Mouse (Mus musculus): ENCODE measurements around the gene Dnajc19. TPM values are rescaled to one million over a fixed set of nuclear protein-coding genes. Genes with fewer than 3 reads are reported as not detected.

Gene Dnajc19
- polyA plus RNA-seq, 1 experiment from 2014 or later, result 192 TPM

DNA sequence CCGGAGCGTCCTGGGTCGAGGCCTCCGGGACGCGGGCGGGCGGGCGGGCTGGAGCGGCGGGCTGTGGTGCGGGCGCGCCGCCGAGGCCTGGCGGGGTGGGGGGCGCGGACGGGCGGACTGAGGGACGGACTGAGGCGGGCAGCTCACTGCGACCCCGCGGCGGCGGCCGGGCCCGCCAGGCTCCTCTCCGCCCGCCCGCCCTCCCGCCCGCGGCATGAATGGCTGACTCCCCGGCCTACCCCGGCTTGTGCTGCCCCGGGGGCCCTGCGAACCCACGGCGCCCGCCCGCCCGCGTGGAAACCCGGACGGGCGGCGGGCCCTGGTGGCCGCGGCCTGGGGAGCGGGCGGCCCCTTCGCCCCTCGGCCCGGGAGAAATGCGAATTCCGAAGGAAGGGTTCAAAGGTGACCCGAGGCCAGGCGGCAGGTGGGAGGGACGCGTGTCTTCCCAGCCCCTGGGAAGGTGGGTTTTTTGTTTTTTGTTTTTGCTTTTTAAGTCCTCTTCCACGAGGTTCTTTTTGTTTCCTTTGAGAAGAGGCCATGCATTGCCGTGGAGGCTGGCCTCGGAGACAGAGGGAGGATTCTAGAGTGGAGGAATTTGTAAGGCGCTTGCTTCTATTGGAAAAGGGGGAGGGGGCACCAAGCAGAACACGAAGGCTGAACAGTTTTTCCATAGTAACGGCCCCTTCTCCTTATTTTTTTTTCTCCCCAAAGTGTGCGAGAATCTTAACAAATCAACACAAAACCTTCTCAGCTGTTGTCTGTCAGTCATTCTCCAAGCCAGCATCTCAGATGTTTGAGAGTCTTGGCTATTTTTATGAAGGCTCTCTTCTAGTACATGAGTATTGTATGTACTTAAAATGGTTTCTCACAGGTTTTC, 60.5 kb downstream of the Dnajc19 start:
- Histone ChIP-seq H3K27ac (peak overlapping the region; percentile 92), H3K4me3 (replicated peaks) (peak overlapping the region; percentile 87), H3K9ac (peak overlapping the region; percentile 97), H3K4me2 (replicated peaks) (peak overlapping the region; percentile 77), H3K4me1 (replicated peaks) (no peaks in the 10 kb centered on the region), H3K9me3 (no peaks in the 10 kb centered on the region), H3K27me3 (replicated peaks) (no peaks in the 10 kb centered on the region), H3K36me3 (no peaks in the 10 kb centered on the region)
- peak; percentile 54; the same call in 1 of the 2 replicates for ATAC-seq
- under 1% methylated on average over 67 of the region's 70 CpGs for WGBS

DNA sequence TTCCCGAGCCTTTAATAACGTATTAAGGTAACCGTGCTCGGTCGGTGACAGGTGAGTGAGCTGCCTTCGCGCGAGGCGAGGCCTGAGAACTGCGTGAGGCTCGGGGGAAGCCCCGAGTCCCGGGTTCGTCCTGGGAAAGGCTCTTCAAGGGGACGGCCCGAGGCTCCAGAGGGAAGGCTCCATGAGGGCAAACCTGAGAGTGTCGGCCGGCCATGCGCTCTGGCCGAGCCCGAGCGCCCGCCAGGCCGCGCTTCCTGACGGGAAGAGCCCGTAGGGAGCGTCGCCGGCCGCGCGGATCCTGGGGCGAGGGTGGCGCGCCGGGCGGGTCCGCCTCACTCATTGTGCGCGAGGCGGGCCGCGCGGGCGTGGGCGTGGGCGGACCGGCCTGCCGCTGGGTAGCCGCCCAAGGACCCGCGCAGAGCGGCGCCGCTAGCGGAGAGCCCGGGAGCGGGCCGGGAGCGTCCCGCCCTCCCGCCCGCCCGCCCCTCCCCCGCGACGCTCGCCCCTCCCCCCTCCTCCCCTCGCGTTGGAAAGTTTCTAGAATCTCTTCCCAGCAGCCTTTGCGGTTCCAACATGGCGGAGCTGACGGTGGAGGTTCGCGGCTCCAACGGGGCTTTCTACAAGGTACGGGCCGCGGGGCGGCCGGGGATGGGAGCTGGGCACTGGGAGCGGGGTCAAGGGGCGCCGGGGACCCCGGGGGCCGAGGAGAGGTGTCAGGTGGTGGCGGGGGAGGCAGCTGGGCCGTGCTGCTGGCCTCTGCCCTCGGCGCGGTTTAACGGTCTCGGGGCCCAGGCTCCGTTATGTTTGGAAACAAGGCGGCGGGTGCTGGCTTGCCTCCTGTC, 61.4 kb downstream of the Dnajc19 start, which contains the start of gene Fxr1:
Fxr1 (plus strand) TSS at position 404 of the 842 bp plus-strand sequence.
- Histone ChIP-seq H3K9ac (peak within 1 kb of the TSS; percentile 97), H3K4me3 (replicated peaks) (peak within 1 kb of the TSS; percentile 87), H3K4me1 (replicated peaks) (no peaks in the 10 kb centered on the region), H3K27me3 (replicated peaks) (no peaks in the 10 kb centered on the region), H3K4me2 (replicated peaks) (peak within 1 kb of the TSS; percentile 77), H3K27ac (peak within 1 kb of the TSS; percentile 92), H3K9me3 (no peaks in the 10 kb centered on the region), H3K36me3 (no peaks in the 10 kb centered on the region)
- peak; percentile 99 for ATAC-seq
- WGBS, result under 1% methylated on average over 78 of the region's 97 CpGs

DNA sequence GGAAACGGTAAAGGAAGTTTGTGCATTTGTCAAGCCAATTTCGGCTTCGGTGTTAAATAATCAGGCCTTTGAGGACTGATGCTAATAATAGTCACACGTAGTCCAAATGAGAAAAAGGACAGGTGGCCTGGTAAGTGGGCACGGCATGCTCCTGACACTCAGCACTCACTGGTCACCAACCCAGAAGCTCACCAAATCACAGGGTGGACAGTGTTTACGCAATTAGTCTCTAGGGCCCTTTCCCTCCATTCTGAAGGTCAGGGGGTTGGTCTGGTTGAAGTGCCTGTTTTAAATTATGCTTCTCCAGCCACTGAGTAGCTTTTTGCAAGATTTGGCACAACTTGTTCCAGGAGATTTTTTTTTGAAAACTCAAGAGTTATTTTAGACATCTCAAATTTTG, 72.9 kb downstream of the Dnajc19 start:
- WGBS, result 51% methylated on average over 6 of the region's 6 CpGs
- ATAC-seq, result 0 out of 2 replicates have a peak, but pooled peaks have one; percentile 41
- H3K9ac ChIP-seq, result no peak overlapping the region
- H3K4me3 ChIP-seq (replicated peaks), result no peak overlapping the region
- H3K27me3 ChIP-seq (replicated peaks), result no peaks in the 10 kb centered on the region
- no peak overlapping the region for H3K27ac ChIP-seq
- H3K4me2 ChIP-seq (replicated peaks), result no peak overlapping the region
- H3K9me3 ChIP-seq, result no peaks in the 10 kb centered on the region
- no peaks in the 10 kb centered on the region for H3K36me3 ChIP-seq
- no peaks in the 10 kb centered on the region for H3K4me1 ChIP-seq (replicated peaks)

DNA sequence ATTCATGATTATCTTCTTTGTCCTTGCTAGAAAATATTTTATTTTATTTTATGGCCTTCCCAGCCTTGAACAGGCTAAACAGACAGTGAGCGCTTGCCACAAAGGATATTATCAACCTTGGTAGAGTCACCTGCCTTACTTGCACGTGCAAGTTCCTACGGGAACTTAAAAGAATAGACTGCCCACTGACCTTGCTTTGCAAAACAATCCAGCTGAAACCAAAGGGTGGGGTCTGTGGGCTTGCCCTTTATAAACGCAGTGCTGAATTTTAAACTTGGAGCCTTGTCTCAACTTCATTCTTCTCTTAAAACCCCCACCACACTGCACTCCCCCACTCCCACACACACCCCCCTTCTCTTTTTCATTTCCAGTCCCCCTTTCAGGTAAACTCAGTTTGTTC, 73.5 kb downstream of the Dnajc19 start:
- Histone ChIP-seq H3K27me3 (replicated peaks) (no peaks in the 10 kb centered on the region), H3K4me3 (replicated peaks) (no peak overlapping the region), H3K9me3 (no peaks in the 10 kb centered on the region), H3K4me1 (replicated peaks) (no peaks in the 10 kb centered on the region), H3K4me2 (replicated peaks) (no peak overlapping the region), H3K27ac (no peak overlapping the region), H3K9ac (no peak overlapping the region), H3K36me3 (no peaks in the 10 kb centered on the region)
- ATAC-seq, result no peak
- WGBS, result 60% methylated on average over 4 of the region's 4 CpGs

DNA sequence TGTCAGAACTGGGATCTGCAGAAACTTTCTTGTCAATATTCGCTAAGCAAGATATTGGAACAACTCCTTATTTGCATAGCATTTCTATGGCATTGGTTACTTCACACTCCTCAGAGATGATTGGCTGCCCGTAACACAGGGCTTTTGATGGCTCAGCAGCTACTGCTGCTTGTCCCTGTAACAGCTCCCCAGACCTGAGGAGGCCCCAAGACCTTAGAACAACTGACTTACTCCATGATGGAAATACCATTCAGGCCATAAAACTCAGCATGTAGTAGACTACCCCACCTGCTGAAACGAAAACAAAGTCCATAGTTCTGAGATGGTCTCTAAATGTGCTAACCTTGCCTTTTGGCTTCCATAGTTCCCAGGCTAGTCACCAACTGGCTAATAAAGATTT, 74.3 kb downstream of the Dnajc19 start:
- no peak overlapping the region for H3K27ac ChIP-seq
- peak; percentile 73; the same call in 1 of the 2 replicates for ATAC-seq

DNA sequence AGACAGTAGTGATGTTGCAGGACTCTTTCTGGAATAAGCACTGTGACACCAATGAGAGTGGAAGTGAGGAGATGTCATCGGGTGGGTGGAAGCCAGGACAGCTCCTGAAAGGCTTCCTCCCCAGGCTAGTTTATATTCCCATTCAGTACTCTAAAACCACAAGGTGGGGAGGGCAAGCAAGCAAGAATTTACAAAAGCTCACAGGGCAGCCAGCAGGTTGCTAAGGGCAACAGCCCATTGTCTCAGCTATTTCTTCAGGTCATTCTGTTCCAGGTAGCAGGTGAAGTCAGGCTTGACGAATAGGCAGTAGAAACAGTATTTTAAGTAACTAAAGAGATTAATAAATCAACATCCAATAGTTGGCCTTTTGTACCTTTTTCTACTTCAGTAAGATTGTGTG, 74.8 kb downstream of the Dnajc19 start:
- Histone ChIP-seq H3K9ac (no peak overlapping the region), H3K36me3 (no peaks in the 10 kb centered on the region), H3K27ac (no peak overlapping the region), H3K4me1 (replicated peaks) (no peaks in the 10 kb centered on the region), H3K27me3 (replicated peaks) (no peaks in the 10 kb centered on the region), H3K4me2 (replicated peaks) (no peak overlapping the region), H3K9me3 (no peaks in the 10 kb centered on the region), H3K4me3 (replicated peaks) (no peak overlapping the region)
- ATAC-seq, result no peak
- WGBS, result 63% methylated on average over 2 of the region's 2 CpGs

More for the DNA sequence above, 74.3 kb downstream of the Dnajc19 start:
- Histone ChIP-seq H3K9me3 (no peaks in the 10 kb centered on the region), H3K27me3 (replicated peaks) (no peaks in the 10 kb centered on the region), H3K9ac (no peak overlapping the region), H3K4me3 (replicated peaks) (no peak overlapping the region), H3K4me2 (replicated peaks) (no peak overlapping the region), H3K36me3 (no peaks in the 10 kb centered on the region), H3K4me1 (replicated peaks) (no peaks in the 10 kb centered on the region)
- 56% methylated on average over 3 of the region's 3 CpGs for WGBS

Other genes with a start within 250 kb of the Dnajc19 start
- gene Ccdc39, start 237.0 kb downstream of the Dnajc19 start, polyA plus RNA-seq (2015; fragmentation: Nextera tagmentation; extraction: Ambion mirVana), result 1.7 and 1.8 TPM in 2 replicates
- 45.3 and 49.3 TPM in 2 replicates for gene Fxr1, start 61.4 kb downstream of the Dnajc19 start, polyA plus RNA-seq (2015; fragmentation: Nextera tagmentation; extraction: Ambion mirVana)

All from intestine, embryonic 15.5 days (tissue).